Mouse (Mus musculus) C2C12 (cell line): ENCODE measurements around the gene Dnajc1. TPM values are rescaled to one million over a fixed set of nuclear protein-coding genes. Genes with fewer than 3 reads are reported as not detected.

ENCODE experiments used
- H3K27me3 ChIP-seq: one replicate; pipeline ENCODE4 v1.6.1; 2011; ENCODE audit not compliant: control insufficient read depth, insufficient read depth, insufficient read length
- H3K36me3 ChIP-seq: one replicate; pipeline ENCODE4 v1.6.1; 2011; ENCODE audit not compliant: control insufficient read depth, insufficient read depth
- H3K4me3 ChIP-seq: one replicate; pipeline ENCODE4 v1.5.1; 2011; ENCODE audit warnings: mild to moderate bottlenecking, control low read depth; ENCODE audit not compliant: poor library complexity, insufficient read depth, severe bottlenecking
- H3K79me2 ChIP-seq: one replicate; pipeline ENCODE4 v1.6.1; 2011; ENCODE audit not compliant: control insufficient read depth, insufficient read depth
- H3K79me3 ChIP-seq: one replicate; pipeline ENCODE4 v1.6.1; 2011; ENCODE audit warnings: low read depth, control low read depth
- H3ac ChIP-seq: one replicate; pipeline ENCODE3; 2011; ENCODE audit warnings: low read depth; ENCODE audit not compliant: control insufficient read depth, insufficient read length
- CEBPB ChIP-seq: IDR thresholded peaks from one replicate; pipeline ENCODE4 v1.6.1; 2011; ENCODE audit warnings: low read depth, mild to moderate bottlenecking, control low read depth, moderate library complexity
- CTCF ChIP-seq: IDR thresholded peaks from one replicate; pipeline ENCODE4 v1.5.1; 2011; ENCODE audit not compliant: control insufficient read depth, insufficient read depth, insufficient read length
- FOSL1 ChIP-seq: IDR thresholded peaks from one replicate; pipeline ENCODE4 v1.8.0; 2011; ENCODE audit warnings: mild to moderate bottlenecking, low read length; ENCODE audit not compliant: poor library complexity, insufficient read depth, severe bottlenecking
- MAX ChIP-seq: IDR thresholded peaks from one replicate; pipeline ENCODE4 v1.6.1; 2011; ENCODE audit warnings: mild to moderate bottlenecking, control low read depth
- MYOD1 ChIP-seq: IDR thresholded peaks from one replicate; pipeline ENCODE4 v1.6.1; 2011; ENCODE audit warnings: low read depth; ENCODE audit not compliant: control insufficient read depth, insufficient read length
- MYOG ChIP-seq: IDR thresholded peaks from one replicate; pipeline ENCODE4 v1.6.1; 2011; ENCODE audit not compliant: control insufficient read depth, insufficient read length; ENCODE audit errors: extremely low read depth
- USF1 ChIP-seq: IDR thresholded peaks from one replicate; pipeline ENCODE4 v1.6.1; 2011; ENCODE audit warnings: low read depth, mild to moderate bottlenecking, control low read depth, moderate library complexity
- polyA plus RNA-seq: library from polyadenylated mRNA; unstranded; fragments of >200 nt; fragmentation: generic; extraction: Trizol; gene quantifications from one replicate; pipeline ENCODE4 v1.2.1, GENCODE M21; 2012; ENCODE audit warnings: missing spikeins

Dnajc1 gene
- polyA plus RNA-seq, 1 experiment: 6.5 TPM

DNA sequence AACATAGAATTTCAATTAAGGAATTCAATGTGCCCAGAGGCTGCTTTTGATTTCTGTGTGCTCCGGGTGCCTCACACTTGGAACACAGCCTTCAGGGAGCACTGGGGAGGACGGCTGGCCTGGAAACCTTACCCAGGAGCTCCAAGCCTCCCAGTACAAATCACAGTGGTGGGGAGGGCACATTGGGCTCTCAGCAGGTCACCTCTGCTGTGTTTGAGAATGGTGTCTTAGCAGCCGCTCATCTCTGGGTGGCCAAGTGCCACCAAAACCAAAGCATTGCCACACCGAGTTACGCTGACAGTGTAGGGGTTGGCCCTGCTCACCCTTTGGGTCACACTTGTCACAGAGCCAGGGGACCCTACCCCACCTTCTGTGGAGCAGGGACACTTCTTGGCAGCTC lies 174.1 kb downstream of the Dnajc1 start:
- Histone ChIP-seq H3ac (no peak overlapping the region), H3K79me2 (no peaks in the 10 kb centered on the region), H3K4me3 (no peak overlapping the region), H3K36me3 (peaks cover 27% of the 10 kb centered on the region), H3K79me3 (no peaks in the 10 kb centered on the region), H3K27me3 (no peaks in the 10 kb centered on the region)
- TF ChIP-seq MAX (no peak), MYOG (no peak), MYOD1 (no peak), CTCF (no peak), FOSL1 (no peak), CEBPB (no peak), USF1 (no peak)

DNA sequence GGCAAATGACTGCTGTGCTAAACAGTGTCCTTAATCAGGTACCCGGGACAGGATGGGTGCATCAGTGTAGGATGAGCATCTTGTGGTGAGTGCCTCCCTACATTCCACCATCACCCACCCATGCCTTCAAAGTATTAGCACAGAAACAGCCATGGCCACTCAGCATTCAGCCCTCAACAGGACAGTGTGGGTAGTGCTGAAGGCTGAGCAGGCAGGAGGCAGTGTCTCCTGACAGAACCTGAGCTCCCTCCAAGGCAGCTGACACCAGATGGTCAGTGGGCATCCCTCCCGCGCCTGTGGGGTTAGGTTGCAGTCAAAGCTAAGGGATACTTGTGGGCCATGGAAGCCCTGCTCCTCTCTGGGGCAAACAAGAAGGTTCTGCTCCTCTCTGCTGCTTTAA lies 174.8 kb downstream of the Dnajc1 start:
- no peak overlapping the region for H3K4me3 ChIP-seq
- no peak for TF ChIP-seq MAX
- TF ChIP-seq CEBPB: no peak
- no peak for TF ChIP-seq MYOD1
- TF ChIP-seq CTCF: no peak
- TF ChIP-seq MYOG: no peak
- no peak for TF ChIP-seq FOSL1
- H3K27me3 ChIP-seq: no peaks in the 10 kb centered on the region
- H3ac ChIP-seq: no peak overlapping the region
- no peaks in the 10 kb centered on the region for H3K79me2 ChIP-seq
- peaks cover 34% of the 10 kb centered on the region for H3K36me3 ChIP-seq
- no peaks in the 10 kb centered on the region for H3K79me3 ChIP-seq

DNA sequence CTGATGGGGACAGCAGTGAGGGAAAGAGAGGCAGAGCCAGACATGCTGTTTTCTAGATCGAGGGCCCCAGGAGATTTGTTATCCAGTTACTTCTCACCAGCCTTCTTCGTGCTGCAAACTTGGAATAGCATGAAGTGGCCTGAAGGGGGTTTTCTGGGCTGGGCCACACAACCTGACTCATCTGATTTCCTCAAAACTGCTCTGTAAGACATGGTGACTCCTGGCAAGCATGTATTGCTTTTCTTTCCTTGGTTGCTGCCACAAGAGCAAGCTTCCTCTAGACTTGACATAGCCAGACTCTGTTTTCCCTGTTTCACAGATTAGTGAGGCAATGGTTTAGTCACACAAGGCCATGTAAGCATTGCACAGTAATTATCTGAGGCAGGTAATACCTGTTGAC lies 178.6 kb downstream of the Dnajc1 start:
- H3K79me2 ChIP-seq: no peaks in the 10 kb centered on the region
- no peak overlapping the region for H3K4me3 ChIP-seq
- no peak for TF ChIP-seq CEBPB
- H3K27me3 ChIP-seq: no peaks in the 10 kb centered on the region
- H3K36me3 ChIP-seq: peaks cover 56% of the 10 kb centered on the region
- H3K79me3 ChIP-seq: no peaks in the 10 kb centered on the region
- H3ac ChIP-seq: no peak overlapping the region

DNA sequence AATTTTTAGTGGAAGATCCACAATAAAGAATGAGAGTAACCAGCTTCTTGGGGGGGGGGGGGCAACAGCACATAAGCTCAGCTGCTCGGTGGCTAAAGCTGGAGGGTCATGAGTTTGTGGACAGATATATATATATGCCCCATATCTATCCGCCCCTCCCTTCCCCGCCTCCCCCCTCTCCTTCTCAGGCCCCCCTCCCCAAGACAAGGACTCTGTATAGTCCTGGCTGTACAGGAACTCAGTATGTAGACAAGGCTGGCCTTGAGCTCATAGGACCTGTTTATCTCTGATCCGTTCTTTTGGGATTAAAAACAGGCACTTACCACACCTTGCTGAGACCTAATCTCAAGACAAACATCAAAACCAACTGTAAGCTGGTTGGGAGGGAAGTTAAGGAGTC lies 182.7 kb downstream of the Dnajc1 start:
- Histone ChIP-seq H3K79me3 (no peaks in the 10 kb centered on the region), H3K27me3 (no peaks in the 10 kb centered on the region), H3K36me3 (peaks cover 77% of the 10 kb centered on the region), H3K4me3 (no peak overlapping the region), H3K79me2 (no peaks in the 10 kb centered on the region), H3ac (no peak overlapping the region)
- no peak for TF ChIP-seq MAX
- no peak for TF ChIP-seq CEBPB
- no peak for TF ChIP-seq USF1
- no peak for TF ChIP-seq MYOD1
- TF ChIP-seq MYOG: no peak
- TF ChIP-seq CTCF: no peak
- no peak for TF ChIP-seq FOSL1

DNA sequence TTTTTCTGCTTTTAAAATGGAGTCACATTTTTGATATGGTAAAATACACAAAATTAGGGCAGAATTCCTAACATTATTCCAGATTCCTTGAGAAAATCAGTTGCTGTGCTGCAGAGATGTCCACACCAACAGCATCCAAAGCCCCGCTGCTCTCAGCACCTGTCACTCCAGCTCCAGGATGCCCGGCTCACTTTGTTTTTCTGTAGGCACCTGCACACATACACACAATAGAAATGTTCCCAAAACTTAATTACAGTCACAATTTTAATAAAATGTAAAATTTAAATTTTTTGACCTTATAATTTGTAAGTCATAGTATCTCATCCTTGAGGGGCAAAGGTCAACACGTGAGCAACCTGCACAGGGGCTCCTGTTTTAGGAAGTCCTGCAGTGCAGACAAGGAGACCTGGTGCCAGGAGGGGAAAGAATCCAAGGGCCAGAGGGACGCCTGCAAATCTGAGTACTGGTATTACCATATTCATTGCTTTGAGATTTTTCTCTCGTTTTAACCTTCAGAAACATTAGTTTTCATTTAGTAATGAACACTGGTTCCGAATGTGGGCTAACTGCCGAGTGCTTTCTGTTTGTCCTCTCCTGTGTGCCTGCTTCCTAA lies 183.3 kb downstream of the Dnajc1 start:
- peaks cover 77% of the 10 kb centered on the region for H3K36me3 ChIP-seq
- no peak for TF ChIP-seq CEBPB
- no peak for TF ChIP-seq USF1
- no peak for TF ChIP-seq MYOG
- no peak for TF ChIP-seq FOSL1
- no peak for TF ChIP-seq CTCF
- no peak for TF ChIP-seq MYOD1
- TF ChIP-seq MAX: no peak

DNA sequence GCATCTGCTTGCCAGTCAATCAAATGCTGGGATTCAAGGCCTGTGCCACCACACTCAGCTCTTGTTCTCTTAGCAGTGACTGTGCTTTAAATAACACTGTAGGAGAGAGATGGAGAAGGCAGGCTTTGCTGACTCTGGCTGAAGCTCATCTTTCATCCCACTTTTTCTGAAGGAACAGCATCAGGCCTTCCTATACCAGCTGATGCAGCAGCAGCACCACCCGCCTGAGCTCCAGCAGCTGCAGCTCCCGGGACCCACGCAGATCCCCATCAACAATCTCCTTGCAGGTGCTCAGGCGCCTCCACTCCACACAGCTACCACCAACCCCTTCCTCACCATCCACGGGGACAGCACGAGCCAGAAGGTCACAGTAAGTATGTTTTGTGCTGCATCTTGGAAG lies 184.1 kb downstream of the Dnajc1 start:
- Histone ChIP-seq H3K79me2 (no peaks in the 10 kb centered on the region), H3ac (no peak overlapping the region), H3K79me3 (no peaks in the 10 kb centered on the region), H3K27me3 (no peaks in the 10 kb centered on the region), H3K4me3 (no peak overlapping the region), H3K36me3 (peaks cover 79% of the 10 kb centered on the region)
- TF ChIP-seq MAX: no peak
- no peak for TF ChIP-seq USF1
- no peak for TF ChIP-seq MYOD1
- no peak for TF ChIP-seq CEBPB
- TF ChIP-seq FOSL1: no peak
- no peak for TF ChIP-seq MYOG

More for the DNA sequence above, 183.3 kb downstream of the Dnajc1 start:
- no peak overlapping the region for H3K4me3 ChIP-seq
- no peaks in the 10 kb centered on the region for H3K27me3 ChIP-seq
- no peaks in the 10 kb centered on the region for H3K79me2 ChIP-seq
- no peak overlapping the region for H3ac ChIP-seq
- no peaks in the 10 kb centered on the region for H3K79me3 ChIP-seq
